Mouse (Mus musculus): ENCODE measurements around the gene Zfand3. TPM values are rescaled to one million over a fixed set of nuclear protein-coding genes. Genes with fewer than 3 reads are reported as not detected.

Zfand3 gene
- polyA plus RNA-seq, 1 experiment = 69.3 TPM

DNA sequence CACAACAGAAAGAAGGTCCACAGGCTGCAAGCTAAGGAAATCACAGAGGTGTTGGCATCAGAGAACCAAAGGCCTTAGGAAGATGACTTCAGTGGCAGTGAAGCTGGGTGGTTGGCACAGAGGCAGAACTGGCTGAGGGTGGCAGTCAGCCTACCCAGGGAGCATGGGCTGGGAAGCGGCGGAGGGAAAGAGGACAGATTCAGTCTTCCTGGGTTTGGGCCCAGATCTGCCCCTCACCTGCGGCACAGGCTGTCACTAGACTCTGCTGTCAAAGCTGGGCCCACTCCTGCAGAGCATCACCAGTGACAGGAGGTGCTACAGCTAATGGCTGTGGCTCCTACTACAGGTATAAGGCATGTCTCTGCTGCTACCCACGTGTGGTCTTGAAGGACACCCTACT, 238.1 kb downstream of the Zfand3 start:
- Histone ChIP-seq H3K4me1 (ENCODE audit: control insufficient read depth, insufficient read depth, low read length) (no peaks in the 10 kb centered on the region), H3K4me3 (ENCODE audit: low read depth, low read length) (no peak overlapping the region), H3K27ac (ENCODE audit: insufficient read depth, low read length) (no peak overlapping the region)

DNA sequence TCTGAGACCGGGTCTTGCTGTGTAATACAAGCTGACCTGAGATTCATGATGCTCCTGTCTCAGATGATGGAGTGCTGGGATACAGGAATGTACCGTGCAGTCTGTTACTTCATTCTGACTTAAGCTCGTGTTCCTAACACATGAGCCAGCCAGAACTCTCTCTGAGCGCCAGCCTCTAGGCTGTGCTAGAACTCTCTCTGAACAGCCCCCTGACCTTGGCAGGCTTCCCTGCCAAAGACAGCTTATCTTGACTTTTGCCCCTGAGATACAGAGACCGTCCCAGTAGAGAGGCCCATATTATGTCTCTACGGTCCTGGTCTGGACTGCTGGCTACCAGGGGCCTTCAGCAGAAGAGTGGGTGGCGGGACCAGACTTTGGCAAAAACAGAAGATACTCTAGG, 239.0 kb downstream of the Zfand3 start:
- TF ChIP-seq CTCF (IDR thresholded peaks at IDR 0.05; ENCODE audit: low read depth, low read length) (no peak), EP300 (IDR thresholded peaks at IDR 0.05; ENCODE audit: insufficient read depth, low read depth, low read length) (no peak), POLR2A (IDR thresholded peaks at IDR 0.05; ENCODE audit: insufficient read depth, low read length) (no peak)
- Histone ChIP-seq H3K36me3 (ENCODE audit: control insufficient read depth, insufficient read depth, low read length, poor library complexity, severe bottlenecking) (no peaks in the 10 kb centered on the region), H3K9ac (ENCODE audit: low read depth, poor library complexity, severe bottlenecking) (no peak overlapping the region), H3K9me3 (replicated peaks; ENCODE audit: control insufficient read depth, insufficient read depth, low read length, poor library complexity, severe bottlenecking) (no peaks in the 10 kb centered on the region), H3K27me3 (ENCODE audit: control insufficient read depth, insufficient read depth, low read length, poor library complexity, severe bottlenecking) (no peaks in the 10 kb centered on the region), H3K27ac (ENCODE audit: insufficient read depth, low read length) (no peak overlapping the region), H3K4me3 (ENCODE audit: low read depth, low read length) (no peak overlapping the region), H3K4me1 (ENCODE audit: control insufficient read depth, insufficient read depth, low read length) (no peaks in the 10 kb centered on the region)

More for the DNA sequence above, 238.1 kb downstream of the Zfand3 start:
- Histone ChIP-seq H3K9me3 (replicated peaks; ENCODE audit: control insufficient read depth, insufficient read depth, low read length, poor library complexity, severe bottlenecking) (no peaks in the 10 kb centered on the region), H3K27me3 (ENCODE audit: control insufficient read depth, insufficient read depth, low read length, poor library complexity, severe bottlenecking) (no peaks in the 10 kb centered on the region), H3K36me3 (ENCODE audit: control insufficient read depth, insufficient read depth, low read length, poor library complexity, severe bottlenecking) (no peaks in the 10 kb centered on the region), H3K9ac (ENCODE audit: low read depth, poor library complexity, severe bottlenecking) (no peak overlapping the region)
- TF ChIP-seq POLR2A (IDR thresholded peaks at IDR 0.05; ENCODE audit: insufficient read depth, low read length) = no peak
- no peak for TF ChIP-seq EP300 (IDR thresholded peaks at IDR 0.05; ENCODE audit: insufficient read depth, low read depth, low read length)
- no peak for TF ChIP-seq CTCF (IDR thresholded peaks at IDR 0.05; ENCODE audit: low read depth, low read length)

DNA sequence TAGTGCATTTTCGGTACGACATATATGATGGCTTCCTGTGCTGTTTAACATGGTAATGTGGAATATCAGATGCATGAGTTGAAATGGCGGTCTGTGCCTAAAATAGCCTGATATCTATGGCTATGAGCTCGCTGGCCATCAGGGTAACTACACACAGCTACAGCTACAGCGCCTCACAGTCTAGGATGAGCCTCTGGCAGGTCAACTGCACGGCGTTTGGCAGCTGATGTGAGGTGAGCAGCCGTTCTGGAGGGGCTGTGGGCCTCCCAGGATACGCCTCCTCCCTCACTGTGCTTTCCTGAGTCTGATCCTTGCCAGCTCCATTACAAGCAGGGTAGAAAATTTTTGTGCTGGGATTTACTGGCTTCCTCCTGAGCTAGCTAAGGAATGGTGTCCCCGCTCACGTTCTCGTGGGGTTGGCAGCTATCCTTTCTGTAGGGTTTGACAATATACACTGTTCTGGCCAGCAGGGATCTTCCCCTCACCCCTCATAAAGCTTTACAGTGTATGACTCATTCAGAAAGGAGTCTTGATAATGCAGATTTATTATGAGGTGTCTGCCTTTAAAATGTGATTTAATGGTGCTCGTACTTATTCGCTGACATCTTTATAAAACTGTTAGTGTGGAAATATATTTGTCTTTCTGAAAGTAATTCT, 240.2 kb downstream of the Zfand3 start:
- Histone ChIP-seq H3K27ac (ENCODE audit: insufficient read depth, low read length) (no peak overlapping the region), H3K4me1 (ENCODE audit: control insufficient read depth, insufficient read depth, low read length) (no peaks in the 10 kb centered on the region)
- TF ChIP-seq CTCF (IDR thresholded peaks at IDR 0.05; ENCODE audit: low read depth, low read length) (no peak), EP300 (IDR thresholded peaks at IDR 0.05; ENCODE audit: insufficient read depth, low read depth, low read length) (no peak)

DNA sequence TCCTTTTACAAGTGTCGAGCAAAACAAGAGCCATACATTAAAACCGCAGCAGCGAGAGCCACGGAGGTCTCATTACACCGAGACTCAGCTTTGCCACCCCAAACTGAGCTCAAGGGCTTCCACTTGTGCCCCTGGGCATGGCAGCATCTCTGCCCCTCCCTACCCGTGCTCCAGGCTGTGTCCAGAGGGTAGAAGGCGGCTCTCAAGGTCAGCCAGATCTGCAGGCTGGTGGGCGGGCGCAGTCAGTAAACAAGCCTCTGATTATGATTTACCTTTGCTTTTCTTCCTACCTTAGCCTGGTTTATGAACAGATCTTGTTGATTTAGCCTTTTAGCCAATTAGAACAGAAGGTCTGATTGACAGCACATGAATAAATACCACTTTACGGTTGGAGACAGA, 240.8 kb downstream of the Zfand3 start:
- no peaks in the 10 kb centered on the region for H3K27me3 ChIP-seq (ENCODE audit: control insufficient read depth, insufficient read depth, low read length, poor library complexity, severe bottlenecking)
- H3K9ac ChIP-seq (ENCODE audit: low read depth, poor library complexity, severe bottlenecking) = no peak overlapping the region
- no peaks in the 10 kb centered on the region for H3K4me1 ChIP-seq (ENCODE audit: control insufficient read depth, insufficient read depth, low read length)
- H3K4me3 ChIP-seq (ENCODE audit: low read depth, low read length) = no peak overlapping the region
- no peaks in the 10 kb centered on the region for H3K36me3 ChIP-seq (ENCODE audit: control insufficient read depth, insufficient read depth, low read length, poor library complexity, severe bottlenecking)
- no peaks in the 10 kb centered on the region for H3K9me3 ChIP-seq (replicated peaks; ENCODE audit: control insufficient read depth, insufficient read depth, low read length, poor library complexity, severe bottlenecking)
- TF ChIP-seq CTCF (IDR thresholded peaks at IDR 0.05; ENCODE audit: low read depth, low read length) = no peak
- no peak overlapping the region for H3K27ac ChIP-seq (ENCODE audit: insufficient read depth, low read length)

More for the DNA sequence above, 240.2 kb downstream of the Zfand3 start:
- no peak overlapping the region for H3K9ac ChIP-seq (ENCODE audit: low read depth, poor library complexity, severe bottlenecking)
- H3K9me3 ChIP-seq (replicated peaks; ENCODE audit: control insufficient read depth, insufficient read depth, low read length, poor library complexity, severe bottlenecking) = no peaks in the 10 kb centered on the region
- H3K27me3 ChIP-seq (ENCODE audit: control insufficient read depth, insufficient read depth, low read length, poor library complexity, severe bottlenecking) = no peaks in the 10 kb centered on the region
- no peak overlapping the region for H3K4me3 ChIP-seq (ENCODE audit: low read depth, low read length)
- no peaks in the 10 kb centered on the region for H3K36me3 ChIP-seq (ENCODE audit: control insufficient read depth, insufficient read depth, low read length, poor library complexity, severe bottlenecking)

DNA sequence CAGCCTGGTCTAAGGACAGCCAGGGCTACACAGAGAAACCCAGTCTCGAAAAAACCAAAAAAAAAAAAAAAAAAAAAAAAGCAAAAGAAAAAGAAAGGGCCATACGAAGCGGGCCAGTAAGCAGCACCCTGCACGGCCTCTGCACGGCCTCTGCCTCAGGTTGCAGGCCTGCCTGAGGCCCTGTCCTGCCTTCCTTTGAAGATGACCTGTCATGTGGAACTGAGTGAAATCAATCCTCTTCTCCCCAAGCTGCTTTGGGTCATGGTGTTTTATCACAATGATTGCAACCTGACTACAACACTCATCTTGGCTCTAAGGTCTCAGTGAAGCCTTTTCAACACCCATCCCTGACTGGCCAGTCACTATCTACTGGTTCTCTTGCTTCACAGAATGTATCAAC, 248.5 kb downstream of the Zfand3 start:
- H3K27me3 ChIP-seq (ENCODE audit: control insufficient read depth, insufficient read depth, low read length, poor library complexity, severe bottlenecking) = no peaks in the 10 kb centered on the region
- H3K4me1 ChIP-seq (ENCODE audit: control insufficient read depth, insufficient read depth, low read length) = no peaks in the 10 kb centered on the region
- TF ChIP-seq POLR2A (IDR thresholded peaks at IDR 0.05; ENCODE audit: insufficient read depth, low read length) = no peak
- no peak for TF ChIP-seq CTCF (IDR thresholded peaks at IDR 0.05; ENCODE audit: low read depth, low read length)
- no peak for TF ChIP-seq EP300 (IDR thresholded peaks at IDR 0.05; ENCODE audit: insufficient read depth, low read depth, low read length)
- H3K27ac ChIP-seq (ENCODE audit: insufficient read depth, low read length) = no peak overlapping the region
- H3K9ac ChIP-seq (ENCODE audit: low read depth, poor library complexity, severe bottlenecking) = no peak overlapping the region
- no peaks in the 10 kb centered on the region for H3K36me3 ChIP-seq (ENCODE audit: control insufficient read depth, insufficient read depth, low read length, poor library complexity, severe bottlenecking)
- no peaks in the 10 kb centered on the region for H3K9me3 ChIP-seq (replicated peaks; ENCODE audit: control insufficient read depth, insufficient read depth, low read length, poor library complexity, severe bottlenecking)
- no peak overlapping the region for H3K4me3 ChIP-seq (ENCODE audit: low read depth, low read length)

DNA sequence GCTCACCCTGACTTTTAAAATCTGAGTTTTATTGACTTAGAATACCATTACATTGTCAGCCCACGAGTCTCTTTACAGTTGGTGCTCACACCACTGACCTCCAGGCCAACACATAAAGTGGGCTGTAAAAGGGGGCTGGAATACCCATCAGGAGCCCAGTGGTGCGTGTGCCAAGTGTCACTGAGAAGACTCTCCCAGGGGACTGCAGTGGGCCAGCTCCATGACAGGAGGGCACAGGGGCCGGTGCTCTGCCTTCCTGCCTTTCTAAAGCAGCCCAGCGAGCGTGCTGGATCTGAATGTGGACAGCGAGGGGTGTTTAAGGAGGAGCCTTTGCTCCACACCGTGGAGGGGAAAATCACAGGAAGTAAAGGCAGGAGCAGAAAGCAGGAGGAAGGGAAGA, 249.4 kb downstream of the Zfand3 start:
- Histone ChIP-seq H3K9me3 (replicated peaks; ENCODE audit: control insufficient read depth, insufficient read depth, low read length, poor library complexity, severe bottlenecking) (no peaks in the 10 kb centered on the region), H3K4me1 (ENCODE audit: control insufficient read depth, insufficient read depth, low read length) (no peaks in the 10 kb centered on the region), H3K4me3 (ENCODE audit: low read depth, low read length) (no peak overlapping the region), H3K27me3 (ENCODE audit: control insufficient read depth, insufficient read depth, low read length, poor library complexity, severe bottlenecking) (no peaks in the 10 kb centered on the region), H3K36me3 (ENCODE audit: control insufficient read depth, insufficient read depth, low read length, poor library complexity, severe bottlenecking) (no peaks in the 10 kb centered on the region), H3K27ac (ENCODE audit: insufficient read depth, low read length) (no peak overlapping the region), H3K9ac (ENCODE audit: low read depth, poor library complexity, severe bottlenecking) (no peak overlapping the region)
- TF ChIP-seq POLR2A (IDR thresholded peaks at IDR 0.05; ENCODE audit: insufficient read depth, low read length) (no peak), EP300 (IDR thresholded peaks at IDR 0.05; ENCODE audit: insufficient read depth, low read depth, low read length) (no peak), CTCF (IDR thresholded peaks at IDR 0.05; ENCODE audit: low read depth, low read length) (no peak)

Data from ES-Bruce4 (cell line).